Mouse (Mus musculus) c-Kit-positive CD71-positive TER-119-positive erythroid progenitor cells, embryonic 14.5 days (primary cell): ENCODE measurements around the gene Ahcyl1.
"Not testable (repeated sequence)": the region's sequence is repeated elsewhere in the genome, so short reads cannot be mapped to it uniquely, and the experiment has no call there.

ENCODE experiments used
- DNase-seq: peaks from one replicate; pipeline ENCODE4 v3.0.0-alpha.2; 2013; ENCODE audit warnings: low spot score

Gene Ahcyl1

GRCm38 (mm10) chr3:107695948-107696881 lies at the start of gene Ahcyl1:
Gene Ahcyl1, minus strand, starts transcription at chr3:107696560.
- DNase-seq, result peak; percentile 97

- no peak for DNase-seq
Measured at GRCm38 (mm10) chr3:107746026-107746425, 49.7 kb upstream of the Ahcyl1 start.

GRCm38 (mm10) chr3:107743650-107744049 lies 47.3 kb upstream of the Ahcyl1 start:
- no peak for DNase-seq

GRCm38 (mm10) chr3:107743107-107743506 lies 46.7 kb upstream of the Ahcyl1 start:
- no peak for DNase-seq

- DNase-seq, result no peak
Measured at GRCm38 (mm10) chr3:107742071-107742710, 45.8 kb upstream of the Ahcyl1 start.

GRCm38 (mm10) chr3:107741387-107741786 lies 45.0 kb upstream of the Ahcyl1 start:
- DNase-seq, result no peak

- DNase-seq, result no peak
Measured at GRCm38 (mm10) chr3:107740578-107741207, 44.3 kb upstream of the Ahcyl1 start.

- no peak for DNase-seq
Measured at GRCm38 (mm10) chr3:107739966-107740365, 43.6 kb upstream of the Ahcyl1 start.

- DNase-seq, result no peak
Measured at GRCm38 (mm10) chr3:107739456-107739855, 43.1 kb upstream of the Ahcyl1 start.

- no peak for DNase-seq
Measured at GRCm38 (mm10) chr3:107738620-107739019, 42.3 kb upstream of the Ahcyl1 start.

GRCm38 (mm10) chr3:107737609-107738190 lies 41.3 kb upstream of the Ahcyl1 start:
- no peak for DNase-seq

- not testable (repeated sequence) for DNase-seq
Measured at GRCm38 (mm10) chr3:107735620-107736019, 39.3 kb upstream of the Ahcyl1 start.

- DNase-seq, result no peak
Measured at GRCm38 (mm10) chr3:107733329-107733728, 37.0 kb upstream of the Ahcyl1 start.

GRCm38 (mm10) chr3:107730236-107730635 lies 33.9 kb upstream of the Ahcyl1 start:
- no peak for DNase-seq

GRCm38 (mm10) chr3:107728509-107728908 lies 32.1 kb upstream of the Ahcyl1 start:
- DNase-seq, result no peak

GRCm38 (mm10) chr3:107715971-107716370 lies 19.6 kb upstream of the Ahcyl1 start:
- DNase-seq, result no peak

GRCm38 (mm10) chr3:107714276-107714933 lies 18.0 kb upstream of the Ahcyl1 start:
- DNase-seq, result no peak

GRCm38 (mm10) chr3:107712081-107712480 lies 15.7 kb upstream of the Ahcyl1 start:
- DNase-seq, result no peak

- DNase-seq, result no peak
Measured at GRCm38 (mm10) chr3:107709156-107709555, 12.8 kb upstream of the Ahcyl1 start.

- no peak for DNase-seq
Measured at GRCm38 (mm10) chr3:107707239-107707638, 10.9 kb upstream of the Ahcyl1 start.

- DNase-seq, result no peak
Measured at GRCm38 (mm10) chr3:107706164-107706563, 9.8 kb upstream of the Ahcyl1 start.

GRCm38 (mm10) chr3:107704371-107704705 lies 8.0 kb upstream of the Ahcyl1 start:
- no peak for DNase-seq
